Mouse (Mus musculus) CD8-positive naive resting alpha-beta T cell, adult 57 days (primary cell): ENCODE data around the gene Rnf216. TPM values are rescaled to one million over a fixed set of nuclear protein-coding genes. Genes with fewer than 3 reads are reported as not detected.

Experiments
- total RNA-seq: library from RNA; stranded (reverse); gene quantifications from one replicate; pipeline ENCODE4 v1.2.4, GENCODE M21; 2023

Gene Rnf216
- total RNA-seq = 9.7 TPM

GRCm38 (mm10) chr5:143112281-143113246 lies at the start of gene Rnf216:
Gene Rnf216 (minus strand): TSS chr5:143112994.

GRCm38 (mm10) chr5:143147481-143147880 lies 34.7 kb upstream of the Rnf216 start, which contains the start of gene Olfr718-ps1:
Gene Olfr718-ps1 (minus strand): TSS chr5:143147581.

GRCm38 (mm10) chr5:142959576-142960556 lies 152.9 kb downstream of the Rnf216 start, which contains the start of gene Fscn1:
Gene Fscn1 (plus strand): TSS chr5:142960343.

Other genes with a start within 250 kb of the Rnf216 start
- gene Fbxl18, start 217.6 kb downstream of the Rnf216 start, total RNA-seq = 7.7 TPM
- gene Actb, start 206.2 kb downstream of the Rnf216 start, total RNA-seq = 8,303 TPM
- 1.2 TPM for gene Fscn1, start 152.7 kb downstream of the Rnf216 start, total RNA-seq
- gene Olfr718-ps1, start 34.6 kb upstream of the Rnf216 start, total RNA-seq = 0.31 TPM
- 10.6 TPM for gene Rbak, start 67.8 kb upstream of the Rnf216 start, total RNA-seq
- gene Spdye4b, start 68.0 kb upstream of the Rnf216 start, total RNA-seq = not detected
- gene Spdye4a, start 113.9 kb upstream of the Rnf216 start, total RNA-seq = not detected
- gene Zfp12, start 122.2 kb upstream of the Rnf216 start, total RNA-seq = 30.6 TPM
- 2.0 TPM for gene Zfp316, start 157.0 kb upstream of the Rnf216 start, total RNA-seq
- gene Zfp853, start 180.6 kb upstream of the Rnf216 start, total RNA-seq = 0.46 TPM
- 32.6 TPM for gene E130309D02Rik, start 202.4 kb upstream of the Rnf216 start, total RNA-seq
- gene Zdhhc4, start 216.3 kb upstream of the Rnf216 start, total RNA-seq = 62.1 TPM
- not detected for gene Grid2ip, start 244.3 kb upstream of the Rnf216 start, total RNA-seq